Mouse (Mus musculus): ENCODE results near the gene Optc. TPM values are rescaled to one million over a fixed set of nuclear protein-coding genes. Genes with fewer than 3 reads are reported as not detected.

The Optc gene
- polyA plus RNA-seq, 1 experiment from 2014 or later, result 1.2 TPM

GRCm38 (mm10) chr1:133934354-133934963 lies 26.7 kb upstream of the Optc start:
- WGBS, result 71% methylated on average over 10 of the region's 10 CpGs
- no peak for ATAC-seq

GRCm38 (mm10) chr1:133933301-133934195 lies 25.7 kb upstream of the Optc start:
- H3K4me3 ChIP-seq (replicated peaks), result no peak overlapping the region
- no peak overlapping the region for H3K27ac ChIP-seq
- 58% methylated on average over 14 of the region's 14 CpGs for whole genome bisulfite sequencing
- peaks cover 12% of the 10 kb centered on the region; the same call in 1 of the 2 replicates for H3K4me1 ChIP-seq (replicated peaks)
- no peak overlapping the region for H3K9ac ChIP-seq
- ATAC-seq, result no peak
- no peak overlapping the region for H3K4me2 ChIP-seq (replicated peaks)
- no peaks in the 10 kb centered on the region for H3K36me3 ChIP-seq
- H3K9me3 ChIP-seq, result no peaks in the 10 kb centered on the region
- H3K27me3 ChIP-seq (replicated peaks), result no peaks in the 10 kb centered on the region

More at GRCm38 (mm10) chr1:133934354-133934963, 26.7 kb upstream of the Optc start:
- H3K4me2 ChIP-seq (replicated peaks), result no peak overlapping the region
- H3K4me3 ChIP-seq (replicated peaks), result no peak overlapping the region
- H3K27me3 ChIP-seq (replicated peaks), result no peaks in the 10 kb centered on the region
- H3K4me1 ChIP-seq (replicated peaks), result peaks cover 12% of the 10 kb centered on the region; the same call in 1 of the 2 replicates
- no peaks in the 10 kb centered on the region for H3K36me3 ChIP-seq
- no peak overlapping the region for H3K27ac ChIP-seq
- H3K9me3 ChIP-seq, result no peaks in the 10 kb centered on the region
- no peak overlapping the region for H3K9ac ChIP-seq

- H3K36me3 ChIP-seq, result no peaks in the 10 kb centered on the region
- no peak overlapping the region for H3K27ac ChIP-seq
- no peaks in the 10 kb centered on the region for H3K27me3 ChIP-seq (replicated peaks)
- no peak overlapping the region for H3K9ac ChIP-seq
- no peak overlapping the region for H3K4me3 ChIP-seq (replicated peaks)
- no peak for ATAC-seq
- no peak overlapping the region for H3K4me2 ChIP-seq (replicated peaks)
- peaks cover 12% of the 10 kb centered on the region; the same call in 1 of the 2 replicates for H3K4me1 ChIP-seq (replicated peaks)
- no peaks in the 10 kb centered on the region for H3K9me3 ChIP-seq
- WGBS, result 46% methylated on average over 3 of the region's 3 CpGs
Observed at GRCm38 (mm10) chr1:133929980-133930379, 22.2 kb upstream of the Optc start.

GRCm38 (mm10) chr1:133925223-133925622 lies 17.4 kb upstream of the Optc start:
- ATAC-seq, result no peak
- H3K9ac ChIP-seq, result no peak overlapping the region

GRCm38 (mm10) chr1:133924141-133924875 lies 16.5 kb upstream of the Optc start:
- Histone ChIP-seq H3K4me3 (replicated peaks) (no peak overlapping the region), H3K36me3 (no peaks in the 10 kb centered on the region), H3K4me2 (replicated peaks) (no peak overlapping the region; the same call in 1 of the 2 replicates), H3K4me1 (replicated peaks) (peaks cover 25% of the 10 kb centered on the region), H3K27ac (no peak overlapping the region), H3K27me3 (replicated peaks) (no peaks in the 10 kb centered on the region), H3K9me3 (no peaks in the 10 kb centered on the region), H3K9ac (no peak overlapping the region)
- no peak for ATAC-seq
- WGBS, result 36% methylated on average over 7 of the region's 7 CpGs

More at GRCm38 (mm10) chr1:133925223-133925622, 17.4 kb upstream of the Optc start:
- Histone ChIP-seq H3K27ac (no peak overlapping the region), H3K9me3 (no peaks in the 10 kb centered on the region), H3K36me3 (no peaks in the 10 kb centered on the region), H3K4me2 (replicated peaks) (no peak overlapping the region), H3K4me1 (replicated peaks) (peaks cover 20% of the 10 kb centered on the region), H3K4me3 (replicated peaks) (no peak overlapping the region), H3K27me3 (replicated peaks) (no peaks in the 10 kb centered on the region)
- 93% methylated on average over 3 of the region's 3 CpGs for WGBS

GRCm38 (mm10) chr1:133923071-133923470 lies 15.3 kb upstream of the Optc start:
- Histone ChIP-seq H3K4me1 (replicated peaks) (peaks cover 32% of the 10 kb centered on the region), H3K4me2 (replicated peaks) (no peak overlapping the region), H3K27me3 (replicated peaks) (no peaks in the 10 kb centered on the region), H3K9me3 (no peaks in the 10 kb centered on the region), H3K36me3 (no peaks in the 10 kb centered on the region), H3K27ac (no peak overlapping the region), H3K9ac (no peak overlapping the region), H3K4me3 (replicated peaks) (no peak overlapping the region)
- WGBS, result 97% methylated on average over 5 of the region's 5 CpGs
- ATAC-seq, result no peak

- Histone ChIP-seq H3K9ac (no peak within 1 kb of the TSS), H3K36me3 (no peaks in the 10 kb centered on the region), H3K4me3 (replicated peaks) (no peak within 1 kb of the TSS), H3K27ac (peak within 1 kb of the TSS; percentile 59), H3K4me1 (replicated peaks) (peaks cover 42% of the 10 kb centered on the region), H3K4me2 (replicated peaks) (0 out of 2 replicates have a peak within 1 kb of the TSS, but pooled peaks have one; percentile 2), H3K9me3 (no peaks in the 10 kb centered on the region), H3K27me3 (replicated peaks) (no peaks in the 10 kb centered on the region)
- peak; percentile 31; the same call in 1 of the 2 replicates for ATAC-seq
- 17% methylated on average over 8 of the region's 8 CpGs for WGBS
Observed at GRCm38 (mm10) chr1:133921304-133921751, 13.5 kb upstream of the Optc start, which contains the start of gene Prelp. Gene Prelp, minus strand, starts transcription at chr1:133921414.

GRCm38 (mm10) chr1:133920876-133921275 lies 13.1 kb upstream of the Optc start:
- Histone ChIP-seq H3K4me1 (replicated peaks) (peaks cover 46% of the 10 kb centered on the region), H3K27ac (peak overlapping the region; percentile 59), H3K4me3 (replicated peaks) (no peak overlapping the region), H3K9me3 (no peaks in the 10 kb centered on the region), H3K9ac (no peak overlapping the region), H3K4me2 (replicated peaks) (0 out of 2 replicates have a peak overlapping the region, but pooled peaks have one; percentile 2), H3K36me3 (no peaks in the 10 kb centered on the region), H3K27me3 (replicated peaks) (no peaks in the 10 kb centered on the region)
- 28% methylated on average over 3 of the region's 3 CpGs for WGBS
- no peak for ATAC-seq

- 48% methylated on average over 3 of the region's 3 CpGs for WGBS
- peaks cover 50% of the 10 kb centered on the region for H3K4me1 ChIP-seq (replicated peaks)
- H3K9ac ChIP-seq, result no peak overlapping the region
- no peak overlapping the region for H3K27ac ChIP-seq
- ATAC-seq, result no peak
- H3K4me2 ChIP-seq (replicated peaks), result no peak overlapping the region
- H3K27me3 ChIP-seq (replicated peaks), result no peaks in the 10 kb centered on the region
- H3K4me3 ChIP-seq (replicated peaks), result no peak overlapping the region
- no peaks in the 10 kb centered on the region for H3K36me3 ChIP-seq
- H3K9me3 ChIP-seq, result no peaks in the 10 kb centered on the region
Observed at GRCm38 (mm10) chr1:133920401-133920800, 12.6 kb upstream of the Optc start.

- Histone ChIP-seq H3K4me1 (replicated peaks) (peaks cover 46% of the 10 kb centered on the region), H3K9me3 (no peaks in the 10 kb centered on the region), H3K4me3 (replicated peaks) (no peak overlapping the region), H3K4me2 (replicated peaks) (no peak overlapping the region), H3K27ac (0 out of 2 replicates have a peak overlapping the region, but pooled peaks have one; percentile 24), H3K36me3 (no peaks in the 10 kb centered on the region), H3K9ac (no peak overlapping the region), H3K27me3 (replicated peaks) (no peaks in the 10 kb centered on the region)
- no peak for ATAC-seq
- 50% methylated on average over 6 of the region's 6 CpGs for WGBS
Observed at GRCm38 (mm10) chr1:133918088-133918470, 10.3 kb upstream of the Optc start.

- Histone ChIP-seq H3K9me3 (no peaks in the 10 kb centered on the region), H3K4me2 (replicated peaks) (no peak overlapping the region)
- ATAC-seq, result peak; percentile 8; the same call in 1 of the 2 replicates
Observed at GRCm38 (mm10) chr1:133917456-133918087, 9.8 kb upstream of the Optc start.

More at GRCm38 (mm10) chr1:133917456-133918087, 9.8 kb upstream of the Optc start:
- Histone ChIP-seq H3K27me3 (replicated peaks) (no peaks in the 10 kb centered on the region), H3K36me3 (no peaks in the 10 kb centered on the region), H3K4me3 (replicated peaks) (no peak overlapping the region), H3K27ac (0 out of 2 replicates have a peak overlapping the region, but pooled peaks have one; percentile 24), H3K9ac (no peak overlapping the region), H3K4me1 (replicated peaks) (peaks cover 46% of the 10 kb centered on the region)
- 33% methylated on average over 11 of the region's 11 CpGs for WGBS
